Mouse (Mus musculus): ENCODE results near the gene Foxb2.

The Foxb2 gene

DNA sequence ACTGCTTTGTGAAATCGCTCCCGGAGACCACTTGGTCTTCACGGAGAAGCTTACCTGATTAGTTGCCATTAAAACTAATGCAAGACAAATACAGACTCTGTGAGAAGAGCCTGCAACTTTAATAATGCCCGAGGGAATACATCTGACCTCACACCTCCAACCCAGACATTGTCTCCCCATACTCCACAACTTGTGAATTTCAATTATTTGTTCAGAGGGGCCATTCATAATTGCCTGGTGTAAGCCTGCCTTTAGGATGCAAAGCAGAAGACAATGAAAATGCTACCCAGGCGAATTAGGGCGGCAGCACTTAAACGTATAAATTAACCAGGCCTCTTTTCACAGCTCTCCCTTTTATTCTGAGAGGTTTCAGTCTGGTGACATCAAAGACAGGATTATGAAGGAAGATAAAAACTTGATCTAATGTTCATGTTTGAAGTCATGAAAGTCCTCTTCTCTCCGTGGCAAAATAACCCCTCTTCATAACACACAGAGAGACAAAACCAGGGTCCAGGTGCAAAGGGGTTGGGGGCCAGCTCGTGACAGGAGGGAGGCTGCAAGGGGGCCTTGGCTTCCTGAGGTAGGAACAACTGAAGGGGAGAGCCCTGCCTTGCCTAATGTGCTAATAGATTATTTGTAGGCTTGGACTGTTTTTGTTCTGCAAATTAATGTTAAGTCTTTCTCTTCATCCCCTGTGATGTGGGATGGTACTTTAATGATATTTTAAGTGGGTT is 31.9 kb downstream of the Foxb2 start:
- ChIA-PET POLR2A (no interaction called here), CTCF (no interaction called here)

DNA sequence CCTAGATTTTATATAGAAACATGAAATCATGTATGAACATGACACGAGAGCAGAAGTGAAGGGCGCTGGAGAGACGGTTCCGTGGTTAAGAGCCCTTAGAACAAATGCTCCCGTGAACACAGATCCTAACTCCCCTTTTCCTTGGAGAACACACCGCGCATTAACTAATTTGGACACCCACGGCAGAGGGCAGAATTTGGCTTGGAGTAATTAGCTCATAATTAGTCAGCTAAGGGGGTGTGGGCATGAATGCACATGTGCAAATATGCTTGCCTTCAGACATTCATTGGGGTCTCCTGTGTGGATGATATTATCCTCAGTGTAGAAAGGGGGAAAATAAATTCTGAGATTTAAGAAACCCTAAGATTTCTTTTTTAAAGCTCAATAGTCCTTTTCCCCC is 32.6 kb downstream of the Foxb2 start:
- CTCF ChIA-PET, result no interaction called here

DNA sequence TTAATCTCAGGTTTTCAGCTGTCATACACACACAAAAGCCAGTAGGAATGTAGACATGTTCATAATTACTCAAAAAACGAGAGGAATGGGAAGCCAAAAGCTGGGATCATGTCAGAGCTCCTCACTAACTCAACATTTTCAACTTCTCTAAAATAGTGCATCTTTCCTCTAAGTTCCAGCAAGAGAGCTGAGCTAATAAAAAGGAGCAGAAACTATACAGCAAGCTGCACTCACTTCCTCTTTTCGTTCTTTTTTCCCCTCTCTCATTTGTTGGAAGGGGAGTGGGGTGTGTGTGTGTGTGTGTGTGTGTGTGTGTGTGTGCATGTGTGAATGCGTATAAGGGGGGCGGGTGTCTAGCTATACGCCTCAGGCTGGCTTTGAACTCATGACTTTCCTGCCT is 45.9 kb downstream of the Foxb2 start:
- ChIA-PET CTCF (no interaction called here), POLR2A (no interaction called here)

More for the DNA sequence above, 32.6 kb downstream of the Foxb2 start:
- POLR2A ChIA-PET, result no interaction called here

DNA sequence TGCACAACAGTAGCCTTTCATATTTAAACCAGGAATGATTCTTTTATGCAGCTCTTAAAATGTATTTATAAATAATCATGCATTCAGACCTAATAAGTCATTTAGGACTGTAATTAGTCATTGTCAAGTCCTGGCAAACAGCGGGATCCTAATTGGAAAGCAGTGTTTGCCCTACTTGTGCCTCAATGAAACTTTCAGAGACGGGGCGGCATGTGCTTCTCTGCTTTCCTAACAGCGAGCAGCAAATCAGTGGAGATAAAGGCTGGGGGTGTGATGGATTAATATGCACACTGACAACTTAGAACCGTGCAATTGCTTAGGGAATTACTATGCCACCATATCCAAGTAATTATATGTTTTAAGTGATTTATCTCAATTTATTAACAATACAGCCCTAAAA is 48.4 kb downstream of the Foxb2 start:
- CTCF ChIA-PET, result no interaction called here

More for the DNA sequence above, 48.4 kb downstream of the Foxb2 start:
- POLR2A ChIA-PET, result no interaction called here

All from embryonic stem cell, embryonic (primary cell).